Mouse (Mus musculus): Measurements from ENCODE around the gene Csnk1e. TPM values are rescaled to one million over a fixed set of nuclear protein-coding genes. Genes with fewer than 3 reads are reported as not detected.

Csnk1e gene
- 55.7 TPM for polyA plus RNA-seq (2014; fragmentation: Illumina TruSeq; extraction: RNeasy Lipid Tissue Mini Kit (QIAGEN cat#74804); ENCODE audit: low read depth, low replicate concordance)

DNA sequence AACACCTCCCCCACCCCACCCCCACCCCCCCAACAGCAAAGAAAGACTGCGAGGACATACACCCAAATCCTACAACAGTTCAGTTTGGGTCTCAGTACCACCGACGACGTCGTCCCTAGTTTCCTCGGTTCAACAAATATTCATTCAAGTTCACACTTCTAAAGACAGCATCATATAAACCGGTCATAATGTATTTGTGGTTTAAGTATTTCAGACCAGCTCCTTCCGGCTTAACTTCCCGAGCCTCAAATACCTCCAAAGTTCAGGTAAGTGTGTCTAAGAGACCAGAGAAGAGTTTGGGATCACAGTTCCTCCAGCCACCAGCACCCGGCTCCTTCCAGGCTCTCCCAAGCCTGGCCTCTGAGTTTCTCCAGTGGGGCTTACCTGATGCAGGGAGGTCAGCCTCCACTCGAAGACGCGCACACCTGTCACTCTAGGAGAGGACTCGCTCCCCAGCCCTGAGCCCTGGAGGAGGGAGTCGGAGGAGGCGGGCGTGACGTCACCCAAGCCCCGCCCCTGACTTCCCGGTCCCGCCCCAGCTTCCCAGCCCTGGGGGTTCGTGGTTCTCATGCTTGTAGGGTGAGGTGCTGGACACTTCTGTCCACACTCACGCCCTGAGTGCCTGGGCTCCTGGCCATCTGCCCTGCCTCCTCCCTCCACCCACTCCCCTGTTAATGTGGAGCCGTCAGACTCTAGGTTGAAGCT lies at the start of gene Csnk1e:
Csnk1e (minus strand) TSS at position 461 of the 705 bp plus-strand sequence.

DNA sequence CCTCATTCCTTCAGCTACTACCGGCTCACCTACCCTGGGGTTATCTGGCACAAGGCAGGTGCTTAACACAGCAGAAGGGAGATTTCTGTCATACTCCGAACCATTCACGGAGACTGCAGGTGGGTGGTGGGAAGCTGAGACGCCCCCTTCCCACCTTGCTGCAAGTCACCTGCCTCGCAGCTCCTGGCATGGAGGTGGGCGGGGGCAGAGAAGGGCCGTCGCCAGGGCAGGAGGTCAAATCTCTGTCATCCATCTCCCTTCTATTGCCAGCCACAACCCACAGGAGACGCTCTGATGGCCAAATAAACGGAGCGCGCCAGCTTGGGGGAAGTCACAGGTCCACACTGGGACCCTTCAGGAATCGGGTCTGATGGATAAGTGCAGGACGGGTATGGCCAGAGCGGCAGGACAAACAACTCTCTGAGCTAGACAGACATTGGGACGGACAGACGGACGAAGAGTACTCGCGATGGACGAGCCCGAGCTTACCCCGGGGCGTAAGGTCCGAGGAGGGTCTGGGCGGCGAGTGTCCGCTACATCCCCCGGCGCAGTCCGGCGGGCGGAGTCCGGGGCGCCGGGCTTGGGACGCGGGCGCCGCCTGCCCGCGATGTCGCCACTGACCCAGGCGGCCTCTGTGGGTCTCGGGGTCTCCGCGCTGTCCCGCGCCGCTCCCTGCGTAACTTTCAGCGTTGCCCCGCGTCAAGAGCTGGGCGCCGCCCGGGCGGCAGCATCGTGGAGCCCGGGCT lies 49.5 kb upstream of the Csnk1e start, which contains the start of gene Kcnj4:
Kcnj4 (minus strand) TSS at position 535 of the 746 bp plus-strand sequence.

DNA sequence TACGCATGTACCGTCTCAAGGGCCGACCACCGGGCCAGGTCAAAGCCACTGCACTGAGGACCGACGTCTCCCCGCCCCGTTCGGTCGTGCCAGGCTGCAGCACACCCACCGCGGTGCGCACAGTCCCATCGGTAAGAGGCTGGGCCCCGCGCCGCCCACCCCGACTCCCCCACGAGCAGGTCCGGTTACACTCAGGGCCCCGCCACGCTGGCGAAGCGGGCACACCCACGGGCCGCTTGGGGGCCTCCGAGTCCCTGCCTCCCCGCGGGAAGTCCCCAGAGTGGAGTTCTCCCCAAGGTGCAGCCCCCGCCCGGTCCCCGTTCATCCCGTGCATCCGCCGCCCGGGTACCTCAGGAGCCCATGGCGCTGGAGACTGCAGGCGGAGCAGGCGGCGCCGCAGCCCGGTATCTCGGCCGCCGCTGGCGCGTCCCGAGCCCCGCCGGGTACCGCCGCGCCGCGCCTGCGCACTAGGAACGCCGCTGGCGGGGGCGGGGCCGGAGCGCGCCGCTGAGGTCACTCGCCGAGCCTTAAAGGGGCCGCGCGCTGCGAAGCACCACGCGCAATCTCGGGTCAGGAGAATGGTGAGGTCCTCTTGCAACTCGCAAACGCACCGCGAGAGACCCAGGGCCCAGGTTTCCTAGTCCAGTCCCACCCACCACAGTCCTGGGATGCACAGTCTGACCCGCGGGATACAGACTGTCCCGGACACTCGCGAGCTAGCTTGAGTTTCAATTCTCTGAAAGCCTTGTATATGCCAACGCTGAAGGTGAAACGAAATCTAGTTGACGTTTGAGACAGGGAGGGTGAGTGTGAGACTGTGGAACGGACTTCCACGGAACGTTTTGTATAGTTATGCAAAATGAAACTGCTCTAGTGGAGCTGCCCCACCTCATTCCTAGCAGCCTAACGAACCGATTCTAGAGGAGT lies 52.3 kb downstream of the Csnk1e start, which contains the start of gene Tmem184b:
Tmem184b (minus strand) TSS at position 734 of the 927 bp plus-strand sequence.

Other genes starting within 250 kb of the Csnk1e start
- 34.5 TPM for gene Pick1, start 226.4 kb downstream of the Csnk1e start, polyA plus RNA-seq (2014; fragmentation: Illumina TruSeq; extraction: RNeasy Lipid Tissue Mini Kit (QIAGEN cat#74804); ENCODE audit: low read depth, low replicate concordance)
- gene Gm49486, start 226.2 kb downstream of the Csnk1e start, polyA plus RNA-seq (2014; fragmentation: Illumina TruSeq; extraction: RNeasy Lipid Tissue Mini Kit (QIAGEN cat#74804); ENCODE audit: low read depth, low replicate concordance) = 2.1 TPM
- gene Slc16a8, start 200.8 kb downstream of the Csnk1e start, polyA plus RNA-seq (2014; fragmentation: Illumina TruSeq; extraction: RNeasy Lipid Tissue Mini Kit (QIAGEN cat#74804); ENCODE audit: low read depth, low replicate concordance) = 0.63 TPM
- gene Baiap2l2, start 170.0 kb downstream of the Csnk1e start, polyA plus RNA-seq (2014; fragmentation: Illumina TruSeq; extraction: RNeasy Lipid Tissue Mini Kit (QIAGEN cat#74804); ENCODE audit: low read depth, low replicate concordance) = 0.47 TPM
- gene Pla2g6, start 127.2 kb downstream of the Csnk1e start, polyA plus RNA-seq (2014; fragmentation: Illumina TruSeq; extraction: RNeasy Lipid Tissue Mini Kit (QIAGEN cat#74804); ENCODE audit: low read depth, low replicate concordance) = 8.4 TPM
- 7.6 TPM for gene Maff, start 108.9 kb downstream of the Csnk1e start, polyA plus RNA-seq (2014; fragmentation: Illumina TruSeq; extraction: RNeasy Lipid Tissue Mini Kit (QIAGEN cat#74804); ENCODE audit: low read depth, low replicate concordance)
- gene Tmem184b, start 52.0 kb downstream of the Csnk1e start, polyA plus RNA-seq (2014; fragmentation: Illumina TruSeq; extraction: RNeasy Lipid Tissue Mini Kit (QIAGEN cat#74804); ENCODE audit: low read depth, low replicate concordance) = 44.9 TPM
- gene Kcnj4, start 49.7 kb upstream of the Csnk1e start, polyA plus RNA-seq (2014; fragmentation: Illumina TruSeq; extraction: RNeasy Lipid Tissue Mini Kit (QIAGEN cat#74804); ENCODE audit: low read depth, low replicate concordance) = 0.26 TPM
- 13.8 TPM for gene Kdelr3, start 60.8 kb upstream of the Csnk1e start, polyA plus RNA-seq (2014; fragmentation: Illumina TruSeq; extraction: RNeasy Lipid Tissue Mini Kit (QIAGEN cat#74804); ENCODE audit: low read depth, low replicate concordance)
- gene Ddx17, start 91.2 kb upstream of the Csnk1e start, polyA plus RNA-seq (2014; fragmentation: Illumina TruSeq; extraction: RNeasy Lipid Tissue Mini Kit (QIAGEN cat#74804); ENCODE audit: low read depth, low replicate concordance) = 152 TPM
- gene Dmc1, start 149.5 kb upstream of the Csnk1e start, polyA plus RNA-seq (2014; fragmentation: Illumina TruSeq; extraction: RNeasy Lipid Tissue Mini Kit (QIAGEN cat#74804); ENCODE audit: low read depth, low replicate concordance) = not detected
- gene Fam227a, start 203.4 kb upstream of the Csnk1e start, polyA plus RNA-seq (2014; fragmentation: Illumina TruSeq; extraction: RNeasy Lipid Tissue Mini Kit (QIAGEN cat#74804); ENCODE audit: low read depth, low replicate concordance) = 1.8 TPM
- gene Cby1, start 203.6 kb upstream of the Csnk1e start, polyA plus RNA-seq (2014; fragmentation: Illumina TruSeq; extraction: RNeasy Lipid Tissue Mini Kit (QIAGEN cat#74804); ENCODE audit: low read depth, low replicate concordance) = 26.7 TPM
- gene Tomm22, start 215.3 kb upstream of the Csnk1e start, polyA plus RNA-seq (2014; fragmentation: Illumina TruSeq; extraction: RNeasy Lipid Tissue Mini Kit (QIAGEN cat#74804); ENCODE audit: low read depth, low replicate concordance) = 98.6 TPM
- gene Josd1, start 232.4 kb upstream of the Csnk1e start, polyA plus RNA-seq (2014; fragmentation: Illumina TruSeq; extraction: RNeasy Lipid Tissue Mini Kit (QIAGEN cat#74804); ENCODE audit: low read depth, low replicate concordance) = 24.7 TPM
- 24.9 TPM for gene Gtpbp1, start 235.3 kb upstream of the Csnk1e start, polyA plus RNA-seq (2014; fragmentation: Illumina TruSeq; extraction: RNeasy Lipid Tissue Mini Kit (QIAGEN cat#74804); ENCODE audit: low read depth, low replicate concordance)

Measured in heart, adult 10 weeks (tissue).